Mouse (Mus musculus) liver, adult 2 months (tissue): ENCODE measurements at regions not wholly inside any gene's neighbourhood (a gene's known extent, or its start where the extent isn't known, plus 50 kb on each side); places are given as distances from the start of the nearest gene placed in this dataset.

Experiments used
- CTCF ChIP-seq: fragments of 200-500 bp; IDR thresholded peaks from 2 replicates; pipeline ENCODE4 v1.5.1; 2011; ENCODE audit warnings: low read depth, low read length, control low read depth
- POLR2A ChIP-seq: fragments of 200-500 bp; IDR thresholded peaks from 2 replicates; pipeline ENCODE4 v1.6.1; 2011; ENCODE audit warnings: low read length, control low read depth; ENCODE audit not compliant: insufficient read depth; ENCODE audit errors: extremely low read depth

- TF ChIP-seq CTCF (peak; percentile 57; the same call in 1 of the 2 replicates), POLR2A (no peak)
Observed at GRCm38 (mm10) chr5:52240540-52240939, 50.2 kb upstream of the Dhx15 start.
